Mouse (Mus musculus) T-helper 1 cell (primary cell): ENCODE measurements around the gene Igsf21.

ENCODE experiments used
- in situ Hi-C: fragments of 300-600 bp; cut with MboI, MseI; formaldehyde crosslinking; loops from one replicate; pipeline ENCODE4 v1.15.1; 2025; ENCODE audit warnings: high pct_unique_total_duplicates

Gene Igsf21

DNA sequence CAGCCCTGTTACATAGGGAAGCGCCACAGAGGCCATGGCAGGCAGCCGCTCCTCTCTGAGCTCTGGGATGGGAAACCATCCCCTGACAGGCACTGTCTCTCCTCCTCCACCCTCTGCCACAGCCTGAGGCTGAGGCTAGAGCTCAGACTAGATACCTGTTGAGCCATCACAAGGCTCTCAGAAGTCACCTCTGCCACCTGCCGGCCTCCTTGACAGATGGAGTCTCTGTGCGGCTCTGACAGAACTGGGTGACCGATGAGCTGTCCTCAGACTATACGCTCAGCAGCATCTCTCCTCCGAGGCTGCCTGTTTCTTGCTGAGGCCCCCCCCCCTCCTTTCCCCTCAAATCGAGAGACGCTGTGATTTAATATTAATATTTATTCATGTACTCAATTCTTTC is 49.9 kb downstream of the Igsf21 start:
- in situ Hi-C loops, result no loop called here

DNA sequence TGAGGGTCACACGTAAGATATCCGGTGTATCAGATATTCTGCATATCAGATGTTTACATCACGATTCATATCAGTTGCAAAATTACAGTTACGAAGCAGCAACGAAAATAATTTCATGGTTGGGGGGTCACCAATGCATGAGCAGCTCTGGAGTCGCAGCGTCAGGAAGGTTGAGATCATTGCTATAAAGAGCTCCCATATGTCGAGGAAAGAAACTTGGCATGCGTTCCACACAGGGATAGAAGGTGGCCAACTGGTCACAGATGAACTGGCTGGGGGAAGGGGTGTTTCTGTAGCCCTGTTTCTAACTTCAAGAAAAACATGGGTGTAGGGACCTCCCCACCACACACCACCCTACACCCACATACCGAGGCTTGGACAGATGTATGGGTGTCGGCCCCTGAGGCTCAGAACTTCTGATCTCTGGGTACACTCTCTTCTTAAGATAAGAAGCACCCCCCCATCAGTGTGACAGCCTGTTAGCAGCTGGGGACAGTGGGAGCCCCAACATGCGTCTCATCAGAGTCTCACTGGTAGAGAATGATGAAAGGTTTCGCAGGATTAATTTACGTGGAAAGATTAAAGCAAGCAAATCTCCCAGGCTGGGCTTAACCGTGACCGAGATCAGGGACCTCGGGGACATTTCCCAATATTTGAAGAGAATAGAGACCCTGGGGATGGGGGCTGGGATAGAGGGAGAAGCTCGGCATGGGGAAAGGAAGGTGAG is 54.1 kb downstream of the Igsf21 start:
- in situ Hi-C loops, result no loop called here

DNA sequence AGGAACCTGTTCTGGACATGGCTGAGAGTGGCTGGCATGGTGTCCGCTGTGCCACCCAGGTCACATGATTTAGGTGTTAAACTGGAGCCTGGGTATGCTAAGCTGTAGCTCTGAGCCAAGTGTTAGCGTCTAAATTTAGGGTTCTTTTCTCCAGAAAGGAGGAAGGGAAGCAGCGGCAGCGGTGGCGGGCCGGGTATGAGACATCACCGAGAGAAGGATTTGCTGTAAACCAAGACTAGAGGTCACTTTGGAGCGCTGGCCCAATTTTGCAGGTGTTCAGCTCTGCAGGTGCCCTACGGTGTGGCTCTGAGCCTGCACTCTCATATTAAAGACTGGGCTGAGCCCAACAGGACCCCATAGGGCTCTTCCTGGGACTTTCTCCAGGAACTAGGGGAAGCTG is 57.0 kb downstream of the Igsf21 start:
- in situ Hi-C loops, result no loop called here

DNA sequence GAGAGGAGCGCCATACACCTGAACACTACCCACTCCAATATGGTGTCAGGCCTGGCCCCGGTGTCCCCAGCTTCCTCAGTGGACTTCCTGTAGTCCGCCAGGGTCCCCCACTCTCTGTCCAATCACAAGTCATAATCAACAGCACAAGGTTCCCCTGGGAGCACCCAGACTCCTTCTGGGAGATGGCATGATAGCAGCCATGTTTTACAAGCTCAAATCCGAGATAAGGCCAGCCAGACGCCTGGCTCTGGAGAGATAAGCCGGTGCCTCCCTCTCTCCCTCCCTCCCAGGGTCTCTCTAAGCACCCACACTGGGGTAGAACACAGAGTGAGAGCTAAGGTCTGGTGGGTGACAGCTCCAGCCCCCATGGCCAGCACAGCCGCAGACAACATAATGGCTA is 58.0 kb downstream of the Igsf21 start:
- in situ Hi-C loops, result no loop called here

DNA sequence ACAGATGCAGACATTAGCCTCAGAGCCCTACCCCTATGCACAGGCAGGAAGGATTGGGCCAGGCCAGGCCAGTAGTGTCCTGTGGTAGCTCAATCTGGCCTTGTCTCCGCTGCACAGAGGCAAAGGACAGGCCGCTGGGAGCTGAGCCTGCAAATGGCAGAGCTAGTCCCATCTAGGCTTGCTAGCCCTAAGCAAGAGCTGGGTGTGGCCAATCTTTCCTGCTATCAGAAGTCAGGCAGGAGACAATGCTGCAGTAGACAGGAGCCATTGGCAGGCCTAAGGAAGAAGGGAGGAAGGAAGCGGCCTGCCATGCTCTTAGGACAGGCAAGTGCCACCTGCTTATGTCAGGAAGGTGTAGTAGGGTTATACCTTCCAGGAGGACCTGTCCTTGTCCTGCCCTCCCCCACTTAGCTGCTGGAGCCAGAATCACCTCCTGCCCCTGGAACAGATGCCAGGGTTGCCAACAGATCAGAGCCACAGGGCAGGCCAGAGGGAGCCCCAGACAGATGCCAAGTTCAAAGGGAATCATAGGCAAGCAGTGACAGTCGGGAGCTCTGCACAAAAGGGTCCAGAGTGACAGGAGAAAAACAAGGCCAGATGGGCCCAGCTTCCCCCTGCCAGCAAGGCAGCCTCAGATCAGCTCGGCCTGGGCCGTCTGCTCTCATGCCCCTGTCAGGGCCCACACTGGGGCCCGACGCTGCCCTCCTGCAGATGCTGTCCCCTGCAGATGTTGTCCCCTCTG is 59.0 kb downstream of the Igsf21 start:
- in situ Hi-C loops, result no loop called here

DNA sequence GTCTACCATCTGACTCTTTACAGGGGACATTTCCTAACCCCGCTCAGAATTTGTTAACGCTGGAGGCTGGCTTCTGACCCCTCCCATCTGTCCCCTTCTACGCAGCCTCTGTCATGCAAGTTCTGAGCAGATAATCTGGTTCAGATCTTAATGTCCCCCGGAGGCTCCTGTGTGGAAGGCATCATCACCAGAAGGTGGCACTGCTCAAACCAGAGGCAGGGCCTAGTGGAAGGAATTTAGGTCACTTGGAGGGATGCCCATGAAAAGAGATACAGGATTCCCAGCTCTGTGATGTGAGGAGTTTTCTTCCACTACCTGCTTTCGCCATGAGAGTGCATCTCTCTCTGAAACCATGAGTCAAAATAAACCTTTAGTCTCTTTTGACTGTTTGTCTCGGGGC is 67.0 kb downstream of the Igsf21 start:
- in situ Hi-C loops, result no loop called here

DNA sequence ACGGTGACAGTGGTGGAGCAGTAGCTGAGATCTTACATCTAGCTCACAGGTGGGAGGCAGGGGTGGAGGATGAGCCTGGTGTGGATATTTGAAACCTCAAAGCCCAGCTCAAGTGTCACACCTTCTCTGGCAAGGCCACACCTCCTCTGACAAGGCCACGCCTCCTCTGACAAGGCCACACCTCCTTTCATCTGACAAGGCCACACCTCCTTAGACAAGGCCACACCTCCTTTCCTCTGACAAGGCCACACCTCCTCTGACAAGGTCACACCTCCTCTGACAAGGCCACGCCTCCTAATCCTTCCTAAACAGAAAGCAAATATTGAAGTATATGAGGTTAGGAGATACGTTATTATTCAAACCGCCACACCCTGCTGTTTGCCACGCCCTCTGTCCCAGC is 69.5 kb downstream of the Igsf21 start:
- in situ Hi-C loops, result no loop called here

DNA sequence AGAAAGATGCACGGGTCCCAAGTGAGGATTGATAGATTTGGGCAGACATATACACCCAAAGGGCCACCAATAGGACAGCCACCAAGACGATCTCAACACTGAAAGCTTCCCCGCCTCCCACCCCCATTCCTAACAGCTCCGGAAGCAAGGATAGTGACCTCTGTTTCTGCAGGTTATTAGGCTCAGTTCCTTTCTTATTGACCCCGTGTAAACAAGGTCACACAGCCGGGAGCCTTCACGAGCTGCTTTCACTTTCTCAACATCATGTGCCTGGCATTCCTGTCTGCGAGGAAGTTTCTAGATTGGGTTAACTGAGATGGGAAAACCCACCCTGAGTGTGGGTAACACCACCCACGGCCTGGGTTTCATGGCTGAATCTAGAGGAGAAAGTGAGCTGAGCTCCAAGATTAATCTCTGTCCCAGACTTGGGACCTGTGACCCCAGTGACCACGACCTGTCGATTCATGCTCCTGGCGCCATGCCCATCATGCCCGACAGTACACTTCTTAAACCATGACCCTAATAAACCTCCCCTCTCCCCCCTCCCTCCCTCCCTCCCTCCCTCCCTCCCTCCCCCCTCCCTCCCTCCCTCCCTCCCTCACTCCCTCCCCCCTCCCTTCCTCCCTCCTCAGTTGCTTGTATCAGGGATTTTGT is 72.7 kb downstream of the Igsf21 start:
- in situ Hi-C loops, result loop anchor here (25.0 kb wide), 1 partner anchor 662 kb away; no protein-coding TSS in a partner anchor

DNA sequence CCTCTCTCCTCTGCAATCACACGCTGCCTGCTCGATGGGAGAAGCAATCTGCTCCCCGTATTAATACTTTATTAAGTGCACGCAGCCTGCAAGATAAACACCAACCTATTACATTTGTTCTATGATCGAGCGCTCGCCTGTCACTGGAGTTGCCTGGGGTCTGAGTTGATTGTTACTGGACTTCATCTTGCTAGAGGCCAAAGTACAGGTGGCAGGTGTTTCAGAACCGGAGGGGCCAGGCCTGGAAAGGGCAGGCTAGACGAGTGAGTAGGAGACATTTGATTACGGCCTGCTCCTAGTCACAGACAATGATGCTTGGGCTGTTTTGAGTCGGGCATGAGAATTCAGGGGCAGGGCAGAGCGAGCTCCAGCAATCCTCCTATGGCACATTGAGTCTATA is 73.5 kb downstream of the Igsf21 start:
- in situ Hi-C loops, result loop anchor here (25.0 kb wide), 1 partner anchor 661 kb away; no protein-coding TSS in a partner anchor

DNA sequence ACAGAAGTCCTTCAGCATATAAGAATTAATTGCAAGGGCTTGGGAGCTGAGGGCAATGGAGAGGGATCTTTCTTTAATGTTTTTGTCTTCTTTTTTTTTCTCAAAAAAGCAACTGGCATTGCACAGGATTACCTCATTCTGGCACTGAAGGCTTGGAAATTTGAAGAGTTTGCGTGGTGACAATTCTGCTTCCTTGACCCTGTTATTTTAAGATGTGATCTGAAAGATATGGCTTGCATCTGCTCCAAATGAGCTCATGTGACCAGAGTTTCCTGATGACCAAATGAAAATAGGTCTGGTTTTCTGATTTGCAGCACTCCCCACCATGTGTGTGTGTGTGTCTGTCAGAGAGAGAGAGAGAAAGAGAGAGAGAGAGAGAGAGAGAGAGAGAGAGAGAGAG is 74.7 kb downstream of the Igsf21 start:
- in situ Hi-C loops, result loop anchor here (25.0 kb wide), 1 partner anchor 660 kb away; no protein-coding TSS in a partner anchor

DNA sequence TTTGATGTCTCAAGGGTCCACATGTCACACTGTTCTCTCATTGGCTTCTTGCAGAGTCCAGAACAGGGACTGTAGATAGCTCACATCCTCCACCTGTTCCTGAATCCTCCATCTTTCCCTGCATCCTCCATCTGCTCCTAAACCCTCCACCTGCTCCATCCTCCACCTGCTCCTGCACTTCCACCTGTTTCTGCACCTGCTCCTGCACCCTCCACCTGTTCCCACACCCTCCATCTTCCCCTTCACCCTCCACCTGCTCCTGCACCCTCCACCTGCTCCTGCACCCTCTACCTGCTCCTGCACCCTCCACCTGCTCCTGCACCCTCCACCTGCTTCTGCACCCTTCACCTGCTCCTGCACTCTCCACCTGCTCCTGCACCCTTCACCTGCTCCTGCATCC is 75.4 kb downstream of the Igsf21 start:
- in situ Hi-C loops, result loop anchor here (25.0 kb wide), 1 partner anchor 659 kb away; no protein-coding TSS in a partner anchor

DNA sequence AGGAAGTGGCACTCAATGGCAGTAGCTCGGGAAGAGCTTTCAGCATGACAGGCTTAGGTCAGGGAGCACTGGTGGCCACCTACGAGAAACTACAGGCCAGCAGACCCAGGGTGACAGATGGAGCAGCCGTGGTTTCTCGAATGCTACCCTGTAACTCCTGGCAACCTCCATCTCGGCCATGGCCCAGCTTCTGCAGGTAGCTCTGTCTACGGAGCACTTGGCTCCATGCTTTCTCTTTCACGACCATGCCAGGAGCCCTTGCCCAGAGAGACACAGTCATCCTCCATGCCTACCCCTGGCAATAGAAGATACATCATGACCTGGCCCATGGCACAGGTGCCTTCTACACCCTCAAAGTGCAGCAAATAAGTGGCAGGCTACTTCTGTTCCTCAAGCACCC is 80.7 kb downstream of the Igsf21 start:
- in situ Hi-C loops, result loop anchor here (25.0 kb wide), 1 partner anchor 654 kb away; no protein-coding TSS in a partner anchor

DNA sequence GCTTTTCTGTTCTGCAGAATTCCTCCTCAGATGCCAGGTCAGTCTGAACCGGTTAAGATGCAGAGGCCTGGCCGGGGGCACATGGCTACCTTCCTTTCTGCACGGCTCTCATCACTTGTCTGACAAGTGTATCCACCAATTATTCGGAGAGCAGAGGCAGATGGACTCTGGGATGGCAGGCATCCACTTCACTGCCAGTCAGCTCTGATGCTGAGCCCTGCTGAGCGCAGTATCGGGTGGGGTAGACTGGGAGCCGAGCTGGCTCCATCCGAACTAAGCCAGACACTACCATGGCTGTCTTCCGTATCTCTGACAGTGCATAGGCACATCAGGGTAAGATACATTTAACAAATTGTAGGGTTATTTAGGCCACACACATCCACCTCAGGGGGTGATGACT is 81.9 kb downstream of the Igsf21 start:
- in situ Hi-C loops, result loop anchor here (25.0 kb wide), 1 partner anchor 652 kb away; no protein-coding TSS in a partner anchor

DNA sequence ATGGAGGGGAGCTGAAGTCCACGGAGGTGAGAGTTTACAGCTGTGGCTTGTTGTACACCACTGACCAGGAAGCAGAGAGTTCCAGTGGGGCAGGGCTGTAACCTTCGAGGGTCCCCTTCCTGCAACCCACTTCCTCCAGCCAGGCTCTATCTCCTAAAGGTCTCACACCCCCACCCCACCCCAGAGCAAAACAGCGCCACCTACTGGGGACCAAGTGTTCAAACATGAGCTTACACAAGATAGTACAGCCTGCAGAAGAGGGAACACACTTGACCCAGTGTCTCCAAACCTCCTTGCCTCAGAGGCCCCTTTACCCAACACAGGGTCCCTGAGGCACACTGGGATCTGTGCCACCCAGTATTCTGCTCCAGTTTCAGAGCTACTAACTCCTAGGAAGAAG is 87.0 kb downstream of the Igsf21 start:
- in situ Hi-C loops, result loop anchor here (25.0 kb wide), 1 partner anchor 647 kb away; no protein-coding TSS in a partner anchor

DNA sequence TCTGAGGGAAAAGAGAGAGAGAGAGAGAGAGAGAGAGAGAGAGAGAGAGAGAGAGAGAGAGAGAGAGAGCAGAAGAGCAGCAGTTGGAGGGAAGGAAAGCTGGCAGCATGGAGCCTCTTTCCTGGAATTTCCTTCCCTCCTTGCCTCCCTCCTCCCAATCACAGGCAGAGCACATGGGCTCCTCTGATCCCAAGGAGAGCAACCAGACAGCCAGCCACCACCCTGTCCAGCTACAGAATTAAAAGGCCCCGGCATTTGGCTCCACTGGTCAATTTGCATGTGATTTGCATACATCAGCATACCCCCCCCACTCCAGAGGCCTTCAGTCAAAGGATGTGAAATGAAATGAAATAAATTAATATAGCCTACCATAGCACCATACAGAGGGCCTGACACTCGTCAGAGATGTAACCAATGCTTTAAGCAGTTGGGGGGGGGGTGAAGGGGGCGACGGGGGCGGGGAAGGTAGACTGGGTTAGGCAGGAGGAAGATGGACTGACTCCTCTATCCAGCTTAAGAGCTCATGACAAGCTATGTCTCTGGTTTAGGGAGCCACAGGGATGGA is 91.6 kb downstream of the Igsf21 start:
- in situ Hi-C loops, result loop anchor here (25.0 kb wide), 1 partner anchor 643 kb away; no protein-coding TSS in a partner anchor

DNA sequence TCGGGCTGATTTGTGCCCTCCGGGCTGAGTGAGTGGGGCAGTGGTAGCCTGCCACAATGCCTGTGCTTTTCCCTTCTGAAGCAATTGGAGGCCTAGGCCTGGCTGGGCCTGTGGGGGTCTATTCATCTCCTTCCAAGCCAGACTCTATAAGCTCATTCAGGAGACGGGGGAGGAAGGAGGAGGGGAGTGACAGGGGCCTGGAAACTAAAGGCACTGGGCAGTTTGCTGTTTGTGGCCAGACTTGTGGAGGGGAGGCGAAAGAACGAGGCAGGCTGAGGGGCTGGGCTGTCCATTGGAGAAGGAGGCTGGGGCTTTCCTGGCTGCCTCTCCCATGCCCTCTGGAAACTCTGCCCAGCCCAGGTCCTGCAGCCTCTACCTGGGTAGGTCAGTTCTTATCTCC is 92.1 kb downstream of the Igsf21 start:
- in situ Hi-C loops, result loop anchor here (25.0 kb wide), 1 partner anchor 642 kb away; no protein-coding TSS in a partner anchor

DNA sequence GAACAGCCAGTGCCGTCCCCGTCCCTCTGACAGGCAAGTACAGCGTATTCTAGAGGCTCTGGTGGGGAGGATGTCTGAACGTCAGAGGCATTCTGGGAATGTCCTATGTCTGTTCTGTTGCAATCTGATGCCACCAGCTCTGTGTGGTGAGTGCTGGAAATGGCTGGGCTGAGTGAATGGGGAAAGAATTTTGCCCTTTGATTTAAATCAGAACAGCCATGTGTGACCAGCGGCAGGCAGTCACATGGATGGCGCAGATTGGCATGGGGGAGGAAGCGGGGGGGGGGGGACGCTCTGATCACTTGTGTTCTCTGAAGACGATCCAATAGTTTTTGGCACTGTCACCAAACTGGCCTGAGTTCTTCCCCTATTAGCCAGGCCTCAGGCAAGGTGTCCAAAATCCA is 92.9 kb downstream of the Igsf21 start:
- in situ Hi-C loops, result loop anchor here (25.0 kb wide), 1 partner anchor 641 kb away; no protein-coding TSS in a partner anchor

DNA sequence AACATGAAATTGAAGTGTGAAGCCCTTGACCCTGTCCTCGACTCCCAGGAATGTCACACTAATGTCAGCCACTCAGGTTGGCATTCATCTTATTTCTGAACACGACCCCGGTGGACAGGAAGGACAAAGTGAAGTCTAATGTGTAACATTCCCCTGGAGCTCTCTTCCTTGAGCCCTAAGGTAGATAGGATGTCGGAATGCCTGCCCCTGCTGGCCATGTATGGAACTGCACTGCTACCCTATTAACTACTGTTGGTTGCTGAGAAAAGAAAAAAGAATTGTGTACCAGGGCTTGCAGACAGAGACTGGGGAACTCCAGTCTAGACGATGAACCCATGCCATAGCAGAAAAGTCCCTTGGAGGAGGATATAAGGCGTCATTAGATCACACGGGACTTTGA is 93.5 kb downstream of the Igsf21 start:
- in situ Hi-C loops, result loop anchor here (25.0 kb wide), 1 partner anchor 641 kb away; no protein-coding TSS in a partner anchor

DNA sequence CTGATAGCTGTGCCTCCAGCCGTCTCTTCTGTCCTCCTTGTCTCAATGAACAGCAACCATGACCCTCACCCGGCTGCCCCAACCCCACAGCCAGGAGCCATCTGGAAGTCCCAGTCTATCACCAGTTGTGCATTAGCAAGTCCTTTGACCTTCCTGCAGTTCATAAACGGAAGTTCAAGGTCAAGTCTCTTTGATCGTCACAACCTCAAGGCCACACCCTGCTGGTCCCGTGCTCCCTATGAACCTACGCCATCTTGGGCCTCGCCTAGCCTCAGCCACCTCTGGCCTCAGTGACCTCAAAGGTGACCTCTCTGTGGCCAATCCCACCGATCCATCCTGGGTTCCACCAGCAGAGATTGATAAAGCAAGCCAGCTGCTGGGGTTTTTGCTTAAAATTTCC is 96.9 kb downstream of the Igsf21 start:
- in situ Hi-C loops, result loop anchor here (25.0 kb wide), 1 partner anchor 637 kb away; no protein-coding TSS in a partner anchor

DNA sequence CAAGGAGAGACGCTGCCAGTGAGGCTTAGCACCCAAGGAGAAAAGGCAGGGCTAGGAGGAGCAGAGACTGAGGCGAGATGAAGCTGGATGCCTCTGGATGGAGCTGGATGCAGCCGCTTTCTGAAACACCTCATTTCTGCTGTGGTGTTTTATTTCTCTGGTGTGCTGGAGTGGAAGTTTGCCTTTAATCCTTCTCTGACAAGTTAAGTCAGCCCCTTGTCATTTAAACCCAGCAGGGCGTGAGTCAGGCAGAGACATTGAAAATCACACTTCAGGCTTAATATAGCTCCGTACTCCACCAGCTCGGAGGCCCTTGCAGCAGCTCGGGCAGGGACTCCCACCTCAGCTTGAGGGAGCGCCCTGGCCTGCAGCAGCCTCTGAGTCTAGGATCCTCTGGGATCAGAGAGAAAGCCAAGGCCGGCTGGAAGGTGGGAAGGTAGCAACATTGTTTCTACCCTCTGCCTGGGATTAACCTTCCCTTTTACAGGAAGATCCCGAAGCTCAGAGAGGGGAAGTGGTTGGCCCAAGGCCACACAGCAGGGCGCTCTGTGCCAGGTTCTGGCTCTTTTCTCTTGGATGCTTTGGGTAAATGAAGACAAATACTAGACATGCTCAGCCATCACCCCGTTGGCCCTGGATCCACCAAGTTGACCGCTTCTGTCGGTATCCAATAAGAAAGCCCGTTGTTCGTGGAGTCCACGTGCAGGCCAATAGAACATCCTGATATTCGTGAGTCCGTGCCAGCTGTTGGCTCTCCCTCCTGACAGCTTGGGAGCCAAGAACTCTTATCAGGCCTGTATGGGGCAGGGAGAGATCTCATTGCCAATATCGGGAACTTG is 98.5 kb downstream of the Igsf21 start:
- in situ Hi-C loops, result no loop called here
